Mouse (Mus musculus): ENCODE data around the gene Gm45233.

DNA sequence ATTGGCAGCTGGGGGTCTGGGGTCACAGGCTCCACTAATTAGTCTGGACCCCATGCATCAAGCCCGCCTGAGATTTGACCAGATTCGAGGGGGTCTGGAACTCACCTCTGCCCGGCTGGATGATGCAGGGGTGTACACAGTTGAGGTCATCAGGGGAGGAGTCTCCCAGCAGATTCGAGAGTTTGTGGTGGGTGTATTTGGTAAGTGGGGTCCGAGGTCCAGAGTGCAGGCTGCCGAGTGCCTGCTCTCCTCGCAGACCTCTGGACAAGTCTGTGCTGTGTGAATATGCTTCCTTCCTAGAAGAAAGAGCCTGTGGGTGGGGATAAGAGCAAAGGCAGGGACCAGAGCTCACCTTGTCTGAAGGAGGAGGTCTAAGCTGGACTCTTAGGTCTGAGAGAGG is 20.0 kb downstream of the Gm45233 start:
- no peak for TF ChIP-seq CTCF (IDR thresholded peaks at IDR 0.05)
- TF ChIP-seq EP300 (IDR thresholded peaks at IDR 0.05; ENCODE audit: insufficient read depth, low read depth, low read length), result no peak

Measured in heart, adult 2 months (tissue).